ENCODE assay signal across 18 mouse cellular contexts in genomic region chr1:106359474-106359873, GRCm38 (mm10).
"Had no signal": no experiment of that assay in that cellular context is flagged by ENCODE, and none has a peak within 500 bp of the region (broad histone marks: within the 10 kb centered on the region; RNA-seq: fewer than 3 reads in every experiment).

No protein-coding gene starts in this region.

- H3K9ac ChIP-seq: liver, embryonic 13.5 days; liver, embryonic 15.5 days; liver, postnatal 0 days; lung, embryonic 15.5 days; midbrain, embryonic 12.5 days; neural tube, embryonic 12.5 days; stomach, embryonic 15.5 days had no signal

- H3K9me3 ChIP-seq: liver, embryonic 13.5 days; liver, embryonic 15.5 days; lung, embryonic 15.5 days; megakaryocyte, embryonic 14.5 days; midbrain, embryonic 12.5 days; neural tube, embryonic 12.5 days; stomach, embryonic 15.5 days had no signal

- H3K4me1 ChIP-seq: liver, embryonic 13.5 days; liver, embryonic 15.5 days; lung, embryonic 15.5 days; midbrain, embryonic 12.5 days; neural tube, embryonic 12.5 days; stomach, embryonic 15.5 days had no signal

- DNase-seq: liver, embryonic 13.5 days; liver, postnatal 0 days; lung, adult 2 months; lung, postnatal 14 days; lung, postnatal 36 days; right cerebral cortex, postnatal 14 days; thymus, adult 2 months; thymus, postnatal 14 days; thymus, postnatal 36 days had no signal

- H3K27me3 ChIP-seq: liver, embryonic 13.5 days; liver, embryonic 15.5 days; lung, embryonic 15.5 days; megakaryocyte, embryonic 14.5 days; midbrain, embryonic 12.5 days; neural tube, embryonic 12.5 days; stomach, embryonic 15.5 days had no signal

- H3K27ac ChIP-seq: liver, embryonic 13.5 days; liver, embryonic 15.5 days; lung, embryonic 15.5 days; macrophage; midbrain, embryonic 12.5 days; neural tube, embryonic 12.5 days; stomach, embryonic 15.5 days; stomach, postnatal 0 days had no signal

- H3K36me3 ChIP-seq: liver, embryonic 13.5 days; liver, embryonic 15.5 days; lung, embryonic 15.5 days; stomach, embryonic 15.5 days had no signal

- ATAC-seq: liver, postnatal 0 days; lung, postnatal 0 days had no signal

- H3K4me2 ChIP-seq: liver, embryonic 13.5 days; liver, embryonic 15.5 days; lung, embryonic 15.5 days; midbrain, embryonic 12.5 days; neural tube, embryonic 12.5 days; stomach, embryonic 15.5 days had no signal

- H3K4me3 ChIP-seq: liver, embryonic 13.5 days; liver, embryonic 15.5 days; lung, embryonic 15.5 days; megakaryocyte, embryonic 14.5 days; midbrain, embryonic 12.5 days; neural tube, embryonic 12.5 days; stomach, embryonic 15.5 days had no signal
